Mouse (Mus musculus): ENCODE measurements around the gene Faim.
A peak's percentile ranks its signal among the peaks of the same experiment; 100 is the strongest.

Gene Faim

GRCm38 (mm10) chr9:98985800-98986475, at the start of gene Faim:
Gene Faim (plus strand): TSS chr9:98986373.
- peak; percentile 99 to 100 for DNase-seq (ENCODE audit: low spot score in 2 of 2)

- DNase-seq (ENCODE audit: low spot score in 2 of 2): no peak
These were observed 46.9 kb upstream of the Faim start for GRCm38 (mm10) chr9:98939290-98939689.

GRCm38 (mm10) chr9:98952171-98953050, 33.8 kb upstream of the Faim start:
- DNase-seq (ENCODE audit: low spot score in 2 of 2): peak in 1 of 2 experiments; percentile 44

GRCm38 (mm10) chr9:98953291-98953690, 32.9 kb upstream of the Faim start:
- DNase-seq (ENCODE audit: low spot score in 2 of 2): no peak

- DNase-seq (ENCODE audit: low spot score in 2 of 2): no peak
These were observed 32.3 kb upstream of the Faim start for GRCm38 (mm10) chr9:98953830-98954229.

GRCm38 (mm10) chr9:98954391-98955102, 31.6 kb upstream of the Faim start:
- no peak for DNase-seq (ENCODE audit: low spot score in 2 of 2)

- no peak for DNase-seq (ENCODE audit: low spot score in 2 of 2)
These were observed 31.0 kb upstream of the Faim start, which contains the start of gene Foxl2 for GRCm38 (mm10) chr9:98955103-98955715. Gene Foxl2 (plus strand): TSS chr9:98955288.

GRCm38 (mm10) chr9:98955716-98956224, 30.4 kb upstream of the Faim start:
- DNase-seq (ENCODE audit: low spot score in 2 of 2): no peak

GRCm38 (mm10) chr9:98956591-98957381, 29.4 kb upstream of the Faim start:
- DNase-seq (ENCODE audit: low spot score in 2 of 2): no peak

- DNase-seq (ENCODE audit: low spot score in 2 of 2): no peak
These were observed 28.3 kb upstream of the Faim start for GRCm38 (mm10) chr9:98957751-98958351.

GRCm38 (mm10) chr9:98958628-98959027, 27.5 kb upstream of the Faim start:
- no peak for DNase-seq (ENCODE audit: low spot score in 2 of 2)

- DNase-seq (ENCODE audit: low spot score in 2 of 2): no peak
These were observed 26.3 kb upstream of the Faim start for GRCm38 (mm10) chr9:98959851-98960250.

GRCm38 (mm10) chr9:98960348-98960747, 25.8 kb upstream of the Faim start:
- DNase-seq (ENCODE audit: low spot score in 2 of 2): no peak

GRCm38 (mm10) chr9:98961591-98962477, 24.3 kb upstream of the Faim start:
- no peak for DNase-seq (ENCODE audit: low spot score in 2 of 2)

GRCm38 (mm10) chr9:98962478-98963142, 23.6 kb upstream of the Faim start:
- DNase-seq (ENCODE audit: low spot score in 2 of 2): no peak

- DNase-seq (ENCODE audit: low spot score in 2 of 2): no peak
These were observed 22.5 kb upstream of the Faim start for GRCm38 (mm10) chr9:98963661-98964060.

- DNase-seq (ENCODE audit: low spot score in 2 of 2): peak in 1 of 2 experiments; percentile 70
These were observed 21.1 kb upstream of the Faim start for GRCm38 (mm10) chr9:98965084-98965483.

- no peak for DNase-seq (ENCODE audit: low spot score in 2 of 2)
These were observed 13.1 kb upstream of the Faim start for GRCm38 (mm10) chr9:98973101-98973521.

- no peak for DNase-seq (ENCODE audit: low spot score in 2 of 2)
These were observed 12.6 kb upstream of the Faim start for GRCm38 (mm10) chr9:98973561-98973960.
